Mouse (Mus musculus) cortical plate, adult 2 months (tissue): ENCODE data around the gene Gucd1. TPM values are rescaled to one million over a fixed set of nuclear protein-coding genes. Genes with fewer than 3 reads are reported as not detected.

ENCODE experiments used
- H3K27ac ChIP-seq: fragments of 200-500 bp; 2 replicates; pipeline ENCODE4 v1.5.1; 2012; ENCODE audit warnings: low read length, control low read depth, inconsistent platforms; ENCODE audit not compliant: insufficient read depth
- H3K4me1 ChIP-seq: fragments of 200-500 bp; 2 replicates; pipeline ENCODE4 v1.6.1; 2011; ENCODE audit warnings: low read length; ENCODE audit not compliant: control insufficient read depth, insufficient read depth
- H3K4me3 ChIP-seq: fragments of 200-500 bp; 2 replicates; pipeline ENCODE4 v1.5.1; 2011; ENCODE audit warnings: mild to moderate bottlenecking, low read length, control low read depth; ENCODE audit not compliant: insufficient read depth
- CTCF ChIP-seq: fragments of 200-500 bp; IDR thresholded peaks from 2 replicates; pipeline ENCODE4 v1.5.1; 2011; ENCODE audit warnings: mild to moderate bottlenecking, control low read depth, low read length; ENCODE audit not compliant: insufficient read depth; ENCODE audit errors: extremely low read depth
- POLR2A ChIP-seq: fragments of 200-500 bp; IDR thresholded peaks from 2 replicates; pipeline ENCODE4 v1.6.1; 2011; ENCODE audit warnings: mild to moderate bottlenecking, low read length, control low read depth; ENCODE audit not compliant: insufficient read depth; ENCODE audit errors: extremely low read depth
- polyA plus RNA-seq: library from polyadenylated mRNA; depleted of rRNA; stranded (reverse); fragments of >200 nt; gene quantifications from 2 replicates; pipeline ENCODE4 v1.2.3, GENCODE M21; 2012

Gucd1 gene
- polyA plus RNA-seq, 1 experiment: 16.0 TPM

- Histone ChIP-seq H3K27ac (no peak overlapping the region), H3K4me3 (no peak overlapping the region), H3K4me1 (no peaks in the 10 kb centered on the region)
- no peak for TF ChIP-seq CTCF
- TF ChIP-seq POLR2A: no peak
These were observed 193.8 kb downstream of the Gucd1 start for GRCm38 (mm10) chr10:75323986-75324385.

GRCm38 (mm10) chr10:75322966-75323365 is 194.8 kb downstream of the Gucd1 start:
- Histone ChIP-seq H3K27ac (no peak overlapping the region), H3K4me1 (no peaks in the 10 kb centered on the region), H3K4me3 (no peak overlapping the region)
- TF ChIP-seq CTCF (no peak), POLR2A (no peak)

DNA sequence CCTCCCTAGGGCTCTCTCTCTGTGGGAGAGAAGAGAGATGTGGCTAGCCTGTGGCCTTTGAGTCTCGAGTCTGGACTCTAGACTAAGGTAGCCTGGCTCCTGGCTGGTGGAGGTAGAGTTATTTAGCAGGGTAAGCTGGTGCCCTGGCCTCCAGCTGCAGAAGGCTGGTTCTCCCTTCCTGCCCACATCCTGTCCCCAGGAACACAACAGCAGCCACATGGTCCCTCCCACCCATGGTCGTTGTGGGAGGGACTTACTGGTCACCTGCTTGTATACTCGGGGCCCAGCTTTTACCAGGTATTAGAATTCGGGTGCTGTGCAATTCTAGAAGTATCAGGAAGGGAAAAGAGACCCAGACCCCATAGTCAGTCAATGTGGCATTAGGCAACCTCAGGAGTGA is 197.5 kb downstream of the Gucd1 start:
- TF ChIP-seq CTCF: no peak
- Histone ChIP-seq H3K4me3 (no peak overlapping the region), H3K4me1 (no peaks in the 10 kb centered on the region), H3K27ac (no peak overlapping the region)

- no peak for TF ChIP-seq CTCF
- no peak for TF ChIP-seq POLR2A
- Histone ChIP-seq H3K27ac (no peak overlapping the region), H3K4me1 (no peaks in the 10 kb centered on the region), H3K4me3 (0 out of 2 replicates have a peak overlapping the region, but pooled peaks have one; percentile 13)
These were observed 199.6 kb downstream of the Gucd1 start for GRCm38 (mm10) chr10:75318206-75318605.

DNA sequence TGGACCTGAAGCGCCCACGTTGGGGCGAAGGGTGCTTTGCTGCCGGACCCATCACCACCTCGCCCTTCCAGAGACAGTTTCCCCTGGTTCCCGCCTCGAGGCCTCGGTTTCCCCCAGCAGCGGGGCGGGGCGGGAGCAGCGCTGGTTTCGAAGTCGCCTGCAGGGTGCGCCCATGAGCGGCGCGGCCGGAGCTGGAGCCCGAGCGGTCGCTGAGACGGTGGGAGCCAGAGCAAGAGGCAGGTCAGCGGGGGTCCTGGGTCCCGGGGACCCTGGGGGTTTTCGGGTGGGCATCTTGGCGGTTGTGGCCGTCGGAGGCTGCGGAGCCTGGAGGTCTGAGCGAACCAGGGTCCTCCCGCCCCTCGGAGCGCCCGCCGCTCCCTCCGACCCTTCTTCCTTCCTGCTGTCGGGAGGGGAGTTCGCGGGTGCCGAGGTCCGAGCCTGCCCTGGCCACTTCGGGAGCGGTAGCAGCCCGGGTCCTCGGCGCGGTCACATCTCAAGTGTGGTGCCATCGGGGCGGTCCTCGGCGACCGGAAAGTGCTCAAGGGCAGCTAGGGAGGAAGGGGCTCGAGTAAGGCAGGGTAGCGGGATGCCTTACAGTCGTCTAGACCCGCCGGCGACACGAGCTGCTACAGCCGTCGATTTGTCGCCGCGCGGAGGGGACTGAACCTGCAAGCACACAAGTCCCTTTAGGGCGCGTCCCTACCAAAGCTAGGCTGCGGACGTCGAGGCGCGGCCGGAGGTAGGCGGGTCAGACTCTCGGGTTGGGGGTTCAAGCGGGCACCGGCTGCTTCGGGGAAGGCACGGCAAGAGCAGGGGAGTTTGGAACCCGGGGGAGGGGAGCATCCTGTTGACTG is 200.6 kb downstream of the Gucd1 start:
- Histone ChIP-seq H3K4me3 (peak overlapping the region; percentile 13), H3K27ac (no peak overlapping the region; the same call in 1 of the 2 replicates), H3K4me1 (no peaks in the 10 kb centered on the region)
- TF ChIP-seq CTCF (peak; percentile 33), POLR2A (no peak)

DNA sequence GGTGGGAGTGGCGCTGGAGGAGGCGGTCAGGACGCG is 201.1 kb downstream of the Gucd1 start, which contains the start of gene Adora2a:
Gene Adora2a, plus strand, starts transcription at position 6 of the 36 bp plus-strand sequence.
- TF ChIP-seq POLR2A: no peak
- TF ChIP-seq CTCF: no peak
- Histone ChIP-seq H3K4me3 (peak within 1 kb of the TSS; percentile 13), H3K27ac (no peak within 1 kb of the TSS; the same call in 1 of the 2 replicates), H3K4me1 (no peaks in the 10 kb centered on the region)

DNA sequence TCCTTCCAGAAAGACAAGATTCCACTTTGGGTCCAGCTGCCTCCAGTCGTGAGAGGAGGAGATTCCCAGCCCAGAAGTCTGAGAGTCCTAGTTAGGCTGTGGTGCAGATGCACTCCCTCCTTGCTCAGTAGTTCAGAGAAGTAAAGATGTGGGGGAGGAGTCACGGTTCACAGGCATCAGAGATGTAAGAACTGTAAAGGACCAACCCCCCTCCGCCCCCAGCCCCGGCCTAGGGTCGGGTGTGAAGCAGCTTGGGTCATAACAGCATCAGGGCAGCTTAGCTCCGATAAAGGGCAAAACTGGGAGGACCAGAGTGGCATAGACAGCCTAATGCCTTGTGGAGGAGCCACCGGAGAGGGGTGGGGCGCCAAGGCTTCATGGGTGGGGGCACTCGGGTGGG is 201.3 kb downstream of the Gucd1 start:
- TF ChIP-seq POLR2A (no peak), CTCF (no peak)
- no peak overlapping the region for H3K4me3 ChIP-seq
- no peak overlapping the region for H3K27ac ChIP-seq
- no peaks in the 10 kb centered on the region for H3K4me1 ChIP-seq

- Histone ChIP-seq H3K4me3 (no peak overlapping the region), H3K4me1 (no peaks in the 10 kb centered on the region), H3K27ac (no peak overlapping the region)
- TF ChIP-seq CTCF (no peak), POLR2A (no peak)
These were observed 202.0 kb downstream of the Gucd1 start for GRCm38 (mm10) chr10:75315756-75316155.

DNA sequence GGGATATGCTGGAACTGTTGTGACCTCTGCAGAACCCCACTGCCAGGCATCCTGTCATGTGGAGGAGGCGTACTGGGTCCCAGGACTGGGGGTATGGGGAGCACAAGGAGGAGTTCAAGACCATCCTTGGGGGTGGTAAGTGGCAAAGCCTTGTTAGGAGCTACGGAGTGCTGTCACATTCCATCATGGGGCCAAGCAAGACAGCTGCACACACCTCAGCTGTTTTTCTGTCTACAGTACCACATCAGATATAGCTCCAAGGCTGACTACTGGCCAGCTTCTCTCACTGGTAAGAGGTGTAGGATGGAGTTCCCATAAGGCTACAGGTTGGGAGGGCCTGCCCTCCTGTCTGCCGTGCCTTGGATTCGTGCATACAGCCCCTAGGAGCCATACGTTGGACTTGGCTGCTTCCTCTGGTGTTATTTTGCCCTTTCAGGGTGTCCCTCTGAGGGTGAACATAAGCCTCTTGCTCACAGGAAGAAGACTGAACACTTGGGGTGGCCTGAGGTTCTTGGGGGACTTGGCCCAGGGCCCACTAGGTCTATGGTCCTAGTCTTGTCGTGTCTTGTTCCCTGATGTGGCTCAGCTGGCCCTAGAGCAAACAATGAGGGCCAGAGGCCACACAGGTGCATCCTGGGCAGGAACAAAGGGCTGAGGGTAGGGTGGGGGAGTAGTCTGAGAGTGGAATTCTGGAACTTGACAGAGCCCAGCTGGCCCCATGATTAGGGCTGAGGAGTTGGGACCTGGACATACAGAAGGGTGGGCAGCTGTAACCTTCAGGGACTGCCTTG is 203.4 kb downstream of the Gucd1 start:
- H3K4me3 ChIP-seq: no peak overlapping the region
- no peak overlapping the region for H3K27ac ChIP-seq
- TF ChIP-seq CTCF (no peak), POLR2A (no peak)
- H3K4me1 ChIP-seq: no peaks in the 10 kb centered on the region

DNA sequence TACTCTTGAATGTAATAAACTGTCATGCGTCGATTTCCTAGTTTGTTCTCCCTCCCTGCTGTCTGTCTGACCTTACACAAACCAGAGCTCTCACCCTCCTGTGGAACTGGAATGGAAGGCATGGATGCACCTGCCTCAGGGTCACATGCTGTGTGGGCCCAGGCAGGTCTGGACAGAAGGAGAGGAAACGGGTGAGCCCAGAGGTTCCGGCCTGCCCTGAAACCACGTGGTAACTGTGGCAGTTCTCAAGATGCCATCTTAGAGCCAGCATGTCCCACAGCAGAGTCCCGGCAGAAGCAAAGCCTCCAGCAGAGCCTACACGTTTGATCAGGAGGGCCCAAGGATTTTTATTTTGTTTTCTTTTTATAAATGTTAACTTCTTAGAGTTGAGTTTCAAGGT is 205.4 kb downstream of the Gucd1 start:
- no peaks in the 10 kb centered on the region for H3K4me1 ChIP-seq
- TF ChIP-seq POLR2A: no peak
- no peak for TF ChIP-seq CTCF
- H3K4me3 ChIP-seq: no peak overlapping the region
- H3K27ac ChIP-seq: no peak overlapping the region
